Mouse (Mus musculus) bone marrow, adult 2 months (tissue): ENCODE data around the gene Tnfrsf21. TPM values are rescaled to one million over a fixed set of nuclear protein-coding genes. Genes with fewer than 3 reads are reported as not detected.

Experiments used
- H3K27ac ChIP-seq: fragments of 200-500 bp; 2 replicates; pipeline ENCODE4 v1.5.1; 2012; ENCODE audit warnings: low read depth, mild to moderate bottlenecking, control low read depth, inconsistent platforms, low read length; ENCODE audit not compliant: control insufficient read depth, poor library complexity, insufficient read depth
- H3K4me1 ChIP-seq: fragments of 200-500 bp; 2 replicates; pipeline ENCODE4 v1.6.1; 2011; ENCODE audit warnings: low read length; ENCODE audit not compliant: control insufficient read depth, insufficient read depth
- H3K4me3 ChIP-seq: fragments of 200-500 bp; replicated peaks from 2 replicates; pipeline ENCODE3; 2011; ENCODE audit warnings: mild to moderate bottlenecking, low read depth, low read length, control low read depth; ENCODE audit not compliant: control insufficient read depth
- CTCF ChIP-seq: fragments of 200-500 bp; IDR thresholded peaks from 2 replicates; pipeline ENCODE4 v1.5.1; 2011; ENCODE audit warnings: low read length, control low read depth; ENCODE audit not compliant: control insufficient read depth, insufficient read depth
- POLR2A ChIP-seq: fragments of 200-500 bp; IDR thresholded peaks from 2 replicates; pipeline ENCODE4 v1.6.1; 2011; ENCODE audit warnings: low read depth, mild to moderate bottlenecking, control low read depth, low read length, borderline replicate concordance; ENCODE audit not compliant: control insufficient read depth
- WGBS: fragments of 180-500 bp; shearing (Covaris S2); methylation state at CpG from one replicate; pipeline ENCODE4 v1.1.7; 2018; 5-methylcytosine and 5-hydroxymethylcytosine counted together
- polyA plus RNA-seq: library from polyadenylated mRNA; stranded (reverse); fragments of >200 nt; gene quantifications from 2 replicates; pipeline ENCODE4 v1.2.4, GENCODE M21; 2011; ENCODE audit warnings: low replicate concordance; ENCODE audit not compliant: missing spikeins, insufficient read depth, insufficient read length

The Tnfrsf21 gene
- polyA plus RNA-seq, 1 experiment, result 18.6 TPM

- no peak for TF ChIP-seq POLR2A
- no peak for TF ChIP-seq CTCF
- H3K4me1 ChIP-seq, result peaks cover 3% of the 10 kb centered on the region; the same call in 1 of the 2 replicates
- 22% methylated on average over 11 of the region's 11 CpGs for WGBS
- H3K27ac ChIP-seq, result peak overlapping the region; percentile 55; the same call in 1 of the 2 replicates
- H3K4me3 ChIP-seq, result no peak overlapping the region
Measured at GRCm38 (mm10) chr17:43058277-43059025, 42.1 kb downstream of the Tnfrsf21 start.

GRCm38 (mm10) chr17:43064705-43065104 lies 48.4 kb downstream of the Tnfrsf21 start:
- 88% methylated on average over 6 of the region's 6 CpGs for WGBS
- Histone ChIP-seq H3K27ac (no peak overlapping the region), H3K4me1 (no peaks in the 10 kb centered on the region; the same call in 1 of the 2 replicates), H3K4me3 (no peak overlapping the region)
- TF ChIP-seq POLR2A, result no peak
- no peak for TF ChIP-seq CTCF

GRCm38 (mm10) chr17:43068846-43069553 lies 52.6 kb downstream of the Tnfrsf21 start:
- H3K27ac ChIP-seq, result no peak overlapping the region
- WGBS, result 82% methylated on average over 7 of the region's 7 CpGs
- TF ChIP-seq CTCF (no peak), POLR2A (no peak)
- peaks cover 1% of the 10 kb centered on the region; the same call in 1 of the 2 replicates for H3K4me1 ChIP-seq
- no peak overlapping the region for H3K4me3 ChIP-seq

GRCm38 (mm10) chr17:43070946-43071345 lies 54.6 kb downstream of the Tnfrsf21 start:
- 88% methylated on average over 2 of the region's 2 CpGs for WGBS
- TF ChIP-seq CTCF, result no peak

GRCm38 (mm10) chr17:43072142-43072786 lies 55.9 kb downstream of the Tnfrsf21 start:
- Histone ChIP-seq H3K27ac (no peak overlapping the region), H3K4me1 (peaks cover 1% of the 10 kb centered on the region; the same call in 1 of the 2 replicates), H3K4me3 (no peak overlapping the region)
- WGBS, result 54% methylated on average over 11 of the region's 11 CpGs
- TF ChIP-seq CTCF (no peak), POLR2A (no peak)

More at GRCm38 (mm10) chr17:43070946-43071345, 54.6 kb downstream of the Tnfrsf21 start:
- Histone ChIP-seq H3K4me3 (no peak overlapping the region), H3K27ac (no peak overlapping the region), H3K4me1 (peaks cover 1% of the 10 kb centered on the region; the same call in 1 of the 2 replicates)

- H3K4me3 ChIP-seq, result no peak overlapping the region
- H3K27ac ChIP-seq, result no peak overlapping the region
- WGBS, result 56% methylated on average over 5 of the region's 5 CpGs
- peaks cover 4% of the 10 kb centered on the region for H3K4me1 ChIP-seq
- TF ChIP-seq POLR2A (no peak), CTCF (no peak)
Measured at GRCm38 (mm10) chr17:43072787-43073148, 56.4 kb downstream of the Tnfrsf21 start.

- Histone ChIP-seq H3K4me3 (no peak overlapping the region), H3K27ac (no peak overlapping the region), H3K4me1 (peaks cover 4% of the 10 kb centered on the region)
- 78% methylated on average over 5 of the region's 5 CpGs for WGBS
- no peak for TF ChIP-seq POLR2A
Measured at GRCm38 (mm10) chr17:43074391-43074790, 58.0 kb downstream of the Tnfrsf21 start.

GRCm38 (mm10) chr17:43075100-43075499 lies 58.7 kb downstream of the Tnfrsf21 start:
- Histone ChIP-seq H3K4me1 (peaks cover 4% of the 10 kb centered on the region), H3K27ac (no peak overlapping the region), H3K4me3 (no peak overlapping the region)
- TF ChIP-seq POLR2A (no peak), CTCF (no peak)
- 67% methylated on average over 8 of the region's 8 CpGs for WGBS
